Mouse (Mus musculus): ENCODE data around the gene Calcoco2. TPM values are rescaled to one million over a fixed set of nuclear protein-coding genes. Genes with fewer than 3 reads are reported as not detected.
"Not testable (repeated sequence)": the region's sequence is repeated elsewhere in the genome, so short reads cannot be mapped to it uniquely, and the experiment has no call there.

The Calcoco2 gene
- polyA plus RNA-seq (2015; fragmentation: Nextera tagmentation; extraction: Ambion mirVana), result not detected in 2 replicates

DNA sequence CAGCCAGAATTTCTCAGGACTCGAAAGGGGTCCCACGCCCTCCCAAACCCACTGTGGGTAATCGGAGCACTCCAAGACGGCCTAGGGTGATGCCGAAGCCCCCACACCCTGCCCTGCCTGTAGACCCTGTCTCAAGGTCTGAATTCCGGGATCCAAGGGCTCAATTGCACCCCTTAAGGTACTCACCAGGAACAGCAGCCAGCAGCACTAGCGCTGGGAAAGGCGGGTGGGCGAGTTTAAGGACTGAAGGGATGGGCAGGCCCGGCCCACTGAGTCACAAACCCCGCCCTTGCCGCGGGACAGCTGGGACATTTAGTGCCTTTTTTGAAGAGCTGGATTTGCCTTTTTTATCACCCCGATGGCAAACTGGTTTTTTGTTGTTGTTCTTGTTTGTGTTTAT lies at the start of gene Calcoco2:
Gene Calcoco2 (minus strand): TSS at position 214 of the 400 bp plus-strand sequence.
- 39% methylated on average over 14 of the region's 14 CpGs for WGBS
- ATAC-seq, result no peak
- Histone ChIP-seq H3K9me3 (no peaks in the 10 kb centered on the region), H3K36me3 (no peaks in the 10 kb centered on the region), H3K4me3 (replicated peaks) (no peak within 1 kb of the TSS), H3K27me3 (no peaks in the 10 kb centered on the region), H3K4me1 (replicated peaks) (no peaks in the 10 kb centered on the region), H3K4me2 (replicated peaks) (no peak within 1 kb of the TSS), H3K27ac (no peak within 1 kb of the TSS), H3K9ac (replicated peaks) (no peak within 1 kb of the TSS)

GRCm38 (mm10) chr11:96147471-96147870 lies 35.7 kb upstream of the Calcoco2 start:
- H3K9me3 ChIP-seq, result no peaks in the 10 kb centered on the region
- H3K4me2 ChIP-seq (replicated peaks), result no peak overlapping the region
- ATAC-seq, result no peak
- WGBS, result 79% methylated on average over 6 of the region's 6 CpGs
- H3K36me3 ChIP-seq, result no peaks in the 10 kb centered on the region
- H3K4me1 ChIP-seq (replicated peaks), result peaks cover 9% of the 10 kb centered on the region; the same call in 1 of the 2 replicates
- H3K27ac ChIP-seq, result no peak overlapping the region
- H3K9ac ChIP-seq (replicated peaks), result no peak overlapping the region
- peaks cover 74% of the 10 kb centered on the region for H3K27me3 ChIP-seq
- H3K4me3 ChIP-seq (replicated peaks), result no peak overlapping the region

DNA sequence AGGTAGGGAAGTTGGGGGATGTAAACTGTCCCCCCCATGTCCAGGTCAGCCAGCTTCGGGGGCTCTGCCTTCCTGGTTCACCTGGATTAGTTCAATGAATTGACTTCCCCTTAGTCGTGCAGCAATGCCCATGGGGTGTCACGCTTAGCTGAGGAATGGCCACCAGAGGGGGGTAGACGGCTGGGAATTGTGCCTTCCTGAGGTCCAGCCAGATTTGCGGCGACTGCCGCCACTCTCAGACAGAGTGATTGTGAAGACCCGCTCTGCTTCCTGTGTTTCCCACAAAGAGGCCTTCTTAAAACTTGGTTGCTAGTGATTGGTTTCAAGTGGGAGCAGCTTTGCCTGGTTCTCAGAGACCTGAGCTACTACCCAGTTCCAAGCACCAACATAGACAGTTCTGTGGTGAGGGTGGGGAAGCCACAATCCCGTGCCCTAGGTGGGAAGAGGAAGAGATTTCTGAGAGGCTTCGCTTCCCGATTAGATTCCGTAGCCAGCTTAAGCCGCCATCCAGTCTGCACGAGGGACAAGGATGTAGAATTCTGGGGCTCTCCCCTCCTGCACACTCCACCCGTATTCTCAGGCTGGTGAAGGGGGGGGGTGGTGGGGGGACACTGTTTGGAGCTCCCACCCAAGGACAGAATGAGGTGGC lies 34.0 kb upstream of the Calcoco2 start:
- no peak overlapping the region for H3K4me3 ChIP-seq (replicated peaks)
- WGBS, result 2% methylated on average over 15 of the region's 15 CpGs
- peak; percentile 79 for ATAC-seq

DNA sequence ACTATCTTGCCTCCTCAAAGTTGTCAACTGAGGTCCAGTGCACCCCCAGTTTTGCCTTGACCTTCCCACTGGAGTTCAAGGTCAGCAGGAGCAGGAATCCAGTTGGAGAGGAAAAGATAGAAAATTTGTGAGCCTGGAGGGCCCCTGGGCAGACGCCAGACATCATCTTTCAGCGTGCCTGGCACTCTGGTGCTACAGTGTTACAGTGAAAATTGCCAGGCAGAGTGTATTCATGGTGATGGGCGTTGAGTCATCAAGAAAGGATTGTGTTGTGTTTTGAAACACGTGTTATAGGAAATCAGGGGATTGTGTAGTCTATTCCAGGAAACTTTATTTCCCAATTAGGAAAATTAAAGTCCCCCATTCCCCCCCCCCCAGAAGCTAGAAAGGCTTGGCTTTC lies 32.0 kb upstream of the Calcoco2 start:
- no peak for ATAC-seq
- WGBS, result 66% methylated on average over 4 of the region's 4 CpGs
- H3K27me3 ChIP-seq, result peaks cover 52% of the 10 kb centered on the region
- H3K9ac ChIP-seq (replicated peaks), result no peak overlapping the region
- H3K4me1 ChIP-seq (replicated peaks), result peaks cover 9% of the 10 kb centered on the region; the same call in 1 of the 2 replicates
- no peaks in the 10 kb centered on the region for H3K9me3 ChIP-seq
- no peaks in the 10 kb centered on the region for H3K36me3 ChIP-seq
- no peak overlapping the region for H3K4me2 ChIP-seq (replicated peaks)
- no peak overlapping the region for H3K4me3 ChIP-seq (replicated peaks)
- H3K27ac ChIP-seq, result no peak overlapping the region

More for the DNA sequence above, 34.0 kb upstream of the Calcoco2 start:
- no peaks in the 10 kb centered on the region for H3K36me3 ChIP-seq
- no peak overlapping the region for H3K27ac ChIP-seq
- peaks cover 59% of the 10 kb centered on the region for H3K27me3 ChIP-seq
- peak overlapping the region; percentile 40 for H3K4me2 ChIP-seq (replicated peaks)
- H3K9ac ChIP-seq (replicated peaks), result peak overlapping the region; percentile 48
- peaks cover 9% of the 10 kb centered on the region; the same call in 1 of the 2 replicates for H3K4me1 ChIP-seq (replicated peaks)
- H3K9me3 ChIP-seq, result no peaks in the 10 kb centered on the region

DNA sequence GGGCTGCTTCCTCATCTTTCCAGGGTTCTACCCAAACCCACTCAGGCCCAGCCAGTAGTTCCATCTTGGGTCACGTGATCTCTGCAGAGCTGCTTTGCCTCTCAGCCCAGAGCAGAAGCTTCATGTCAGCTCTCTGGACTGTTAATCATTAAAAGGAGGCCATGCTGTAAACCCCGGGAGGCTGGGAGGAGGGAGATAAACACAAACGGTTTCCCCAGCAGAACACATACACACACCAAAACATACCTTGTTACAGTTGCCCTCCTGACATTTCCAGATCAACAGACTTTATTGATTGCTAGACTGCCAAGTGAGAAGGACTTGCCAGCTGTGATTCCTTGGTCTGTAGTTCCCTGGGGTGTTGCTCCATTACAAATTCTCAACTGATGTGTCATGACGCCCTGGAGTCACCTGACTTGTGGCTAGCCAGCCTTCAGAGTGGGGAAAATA lies 29.0 kb upstream of the Calcoco2 start:
- Histone ChIP-seq H3K4me3 (replicated peaks) (no peak overlapping the region), H3K4me1 (replicated peaks) (peaks cover 6% of the 10 kb centered on the region; the same call in 1 of the 2 replicates), H3K9ac (replicated peaks) (no peak overlapping the region), H3K4me2 (replicated peaks) (no peak overlapping the region), H3K27ac (no peak overlapping the region), H3K36me3 (no peaks in the 10 kb centered on the region), H3K9me3 (no peaks in the 10 kb centered on the region), H3K27me3 (peaks cover 28% of the 10 kb centered on the region)
- 51% methylated on average over 4 of the region's 4 CpGs for WGBS
- no peak for ATAC-seq

- peaks cover 32% of the 10 kb centered on the region for H3K27me3 ChIP-seq
Observed at GRCm38 (mm10) chr11:96135847-96136246, 24.1 kb upstream of the Calcoco2 start.

GRCm38 (mm10) chr11:96133239-96133865 lies 21.6 kb upstream of the Calcoco2 start, which contains the start of gene Ttll6:
Gene Ttll6 (plus strand): TSS chr11:96133786.
- 22% methylated on average over 16 of the region's 16 CpGs for WGBS
- Histone ChIP-seq H3K27me3 (peaks cover 28% of the 10 kb centered on the region), H3K4me2 (replicated peaks) (peak within 1 kb of the TSS; percentile 24), H3K9ac (replicated peaks) (no peak within 1 kb of the TSS), H3K36me3 (no peaks in the 10 kb centered on the region), H3K4me1 (replicated peaks) (peaks cover 6% of the 10 kb centered on the region; the same call in 1 of the 2 replicates), H3K4me3 (replicated peaks) (no peak within 1 kb of the TSS), H3K27ac (no peak within 1 kb of the TSS), H3K9me3 (no peaks in the 10 kb centered on the region)
- no peak for ATAC-seq

More at GRCm38 (mm10) chr11:96135847-96136246, 24.1 kb upstream of the Calcoco2 start:
- Histone ChIP-seq H3K9me3 (no peaks in the 10 kb centered on the region), H3K4me3 (replicated peaks) (no peak overlapping the region), H3K27ac (no peak overlapping the region), H3K36me3 (no peaks in the 10 kb centered on the region), H3K4me1 (replicated peaks) (peaks cover 6% of the 10 kb centered on the region; the same call in 1 of the 2 replicates), H3K4me2 (replicated peaks) (no peak overlapping the region), H3K9ac (replicated peaks) (no peak overlapping the region)
- 89% methylated on average over 8 of the region's 8 CpGs for WGBS
- ATAC-seq, result no peak

GRCm38 (mm10) chr11:96130606-96131005 lies 18.8 kb upstream of the Calcoco2 start:
- no peak overlapping the region for H3K9ac ChIP-seq (replicated peaks)
- H3K4me1 ChIP-seq (replicated peaks), result peaks cover 6% of the 10 kb centered on the region; the same call in 1 of the 2 replicates
- H3K36me3 ChIP-seq, result no peaks in the 10 kb centered on the region
- peaks cover 31% of the 10 kb centered on the region for H3K27me3 ChIP-seq
- WGBS, result 78% methylated on average over 10 of the region's 10 CpGs
- no peak for ATAC-seq
- H3K4me3 ChIP-seq (replicated peaks), result no peak overlapping the region
- H3K9me3 ChIP-seq, result no peaks in the 10 kb centered on the region
- H3K4me2 ChIP-seq (replicated peaks), result no peak overlapping the region
- no peak overlapping the region for H3K27ac ChIP-seq

DNA sequence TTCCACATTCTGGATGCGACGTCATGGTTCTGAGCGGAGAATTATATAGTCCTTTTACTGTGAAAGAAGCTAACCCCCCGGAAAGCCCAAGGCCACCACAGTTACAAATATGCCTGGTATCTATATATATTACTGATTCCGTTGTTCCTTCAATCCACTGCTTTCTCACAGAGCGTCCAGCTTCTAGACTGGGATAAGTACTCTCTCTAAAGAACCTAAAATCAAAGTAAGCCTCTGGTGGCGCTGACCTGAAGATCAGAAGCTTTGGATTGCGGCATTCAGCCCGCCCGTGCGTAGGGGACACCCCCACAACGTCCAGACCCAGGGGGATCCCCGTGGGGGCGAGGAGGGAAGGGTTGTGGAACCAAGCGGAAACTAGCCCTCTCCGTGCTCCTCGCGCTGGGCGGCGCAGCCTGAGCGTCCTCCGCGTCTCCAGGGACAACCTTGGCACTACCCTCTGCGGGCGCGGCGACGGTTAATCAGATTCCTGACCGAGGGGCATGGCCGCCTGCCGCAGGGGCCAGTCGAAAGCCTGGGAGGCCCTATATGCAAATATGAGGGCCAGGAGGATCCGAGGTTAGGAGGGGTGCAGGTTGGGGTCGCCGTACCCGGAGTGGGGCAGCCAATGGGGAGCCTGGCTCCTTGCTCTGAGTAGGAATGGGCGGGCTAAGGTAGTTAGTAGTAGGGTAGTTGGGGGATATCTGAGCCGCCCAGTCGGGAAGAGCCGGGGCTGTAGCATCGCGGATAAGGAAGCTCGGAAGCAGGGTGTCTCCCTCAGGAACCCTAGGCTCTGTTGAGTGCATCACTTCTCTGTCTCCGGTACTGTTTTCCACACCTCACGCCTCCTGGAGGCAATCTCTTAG lies 12.5 kb upstream of the Calcoco2 start:
- Histone ChIP-seq H3K4me2 (replicated peaks) (peak overlapping the region; percentile 74), H3K27ac (no peak overlapping the region), H3K4me3 (replicated peaks) (peak overlapping the region; percentile 41), H3K4me1 (replicated peaks) (peaks cover 9% of the 10 kb centered on the region), H3K36me3 (no peaks in the 10 kb centered on the region), H3K9me3 (no peaks in the 10 kb centered on the region), H3K27me3 (peaks cover 54% of the 10 kb centered on the region), H3K9ac (replicated peaks) (peak overlapping the region; percentile 44; the same call in 1 of the 2 replicates)
- peak; percentile 66 for ATAC-seq
- 2% methylated on average over 45 of the region's 45 CpGs for WGBS

- ATAC-seq; H3K27ac ChIP-seq; H3K4me2 ChIP-seq (replicated peaks); H3K36me3 ChIP-seq; H3K4me3 ChIP-seq (replicated peaks); H3K4me1 ChIP-seq (replicated peaks); H3K9ac ChIP-seq (replicated peaks); H3K9me3 ChIP-seq: not testable (repeated sequence)
- WGBS, result 78% methylated on average over 4 of the region's 4 CpGs
- peaks cover 54% of the 10 kb centered on the region for H3K27me3 ChIP-seq
Observed at GRCm38 (mm10) chr11:96122806-96123205, 11.0 kb upstream of the Calcoco2 start.

GRCm38 (mm10) chr11:96119401-96119800 lies 7.6 kb upstream of the Calcoco2 start:
- no peak overlapping the region for H3K9ac ChIP-seq (replicated peaks)
- H3K4me1 ChIP-seq (replicated peaks), result peaks cover 6% of the 10 kb centered on the region
- 73% methylated on average over 3 of the region's 3 CpGs for WGBS
- H3K4me2 ChIP-seq (replicated peaks), result no peak overlapping the region
- H3K27ac ChIP-seq, result no peak overlapping the region
- H3K9me3 ChIP-seq, result no peaks in the 10 kb centered on the region
- no peak for ATAC-seq
- no peak overlapping the region for H3K4me3 ChIP-seq (replicated peaks)
- no peaks in the 10 kb centered on the region for H3K36me3 ChIP-seq
- H3K27me3 ChIP-seq, result peaks cover 32% of the 10 kb centered on the region
